7 mouse cellular contexts compared by ENCODE assay signal in genomic region chr15:85652871-85653337, GRCm38 (mm10).
DNase-seq lines count a peak whose midpoint lies in the region; TF ChIP-seq lines count a peak whose summit lies in the region.

No protein-coding gene starts in this region.

- H3K27ac ChIP-seq in brown adipose tissue, adult 24 weeks (replicated peaks; ENCODE audit: low read depth, low read length): peak overlapping the region; percentile 66
- H3K27ac ChIP-seq in embryonic fibroblast, embryonic 13.5 days (ENCODE audit: insufficient read depth, low read length): peak overlapping the region; percentile 23; the same call in 1 of the 2 replicates
- H3K27ac ChIP-seq in small intestine, adult 2 months (ENCODE audit: insufficient read depth, low read depth, low read length): peak overlapping the region; percentile 51

- peaks cover 29% of the 10 kb centered on the region for H3K4me1 ChIP-seq in lung, adult 2 months (ENCODE audit: control insufficient read depth, insufficient read depth, low read length)
- H3K4me1 ChIP-seq in brown adipose tissue, adult 24 weeks (ENCODE audit: control insufficient read depth, insufficient read depth, insufficient read length, low read length): peaks cover 38% of the 10 kb centered on the region
- peaks cover 3% of the 10 kb centered on the region; the same call in 1 of the 2 replicates for H3K4me1 ChIP-seq in embryonic fibroblast, embryonic 13.5 days (ENCODE audit: control insufficient read depth, insufficient read depth, low read length)
- peaks cover 29% of the 10 kb centered on the region for H3K4me1 ChIP-seq in small intestine, adult 2 months (ENCODE audit: control insufficient read depth, insufficient read depth, insufficient read length, low read length)

- WGBS in lung, adult 2 months: 10% methylated on average over 9 of the region's 9 CpGs
- 13% methylated on average over 9 of the region's 9 CpGs for WGBS in small intestine, adult 2 months

- no peak for TF ChIP-seq POLR2A in lung, adult 2 months (IDR thresholded peaks at IDR 0.05; ENCODE audit: borderline replicate concordance, extremely low read depth, low read depth, low read length)
- no peak for TF ChIP-seq POLR2A in embryonic fibroblast, embryonic 13.5 days (IDR thresholded peaks at IDR 0.05; ENCODE audit: low read depth, low read length)
- no peak for TF ChIP-seq POLR2A in small intestine, adult 2 months (IDR thresholded peaks at IDR 0.05; ENCODE audit: low read depth, low read length)

- peak overlapping the region; percentile 33 for H3K4me3 ChIP-seq in lung, adult 2 months (replicated peaks; ENCODE audit: extremely low read depth, low read depth, low read length)
- H3K4me3 ChIP-seq in brown adipose tissue, adult 24 weeks (ENCODE audit: insufficient read depth, low read depth, low read length): peak overlapping the region; percentile 39
- H3K4me3 ChIP-seq in embryonic fibroblast, embryonic 13.5 days (ENCODE audit: insufficient read depth, low read length): no peak overlapping the region
- peak overlapping the region; percentile 4; the same call in 1 of the 2 replicates for H3K4me3 ChIP-seq in small intestine, adult 2 months (ENCODE audit: low read depth, low read length)

- no peaks in the 10 kb centered on the region for H3K27me3 ChIP-seq in small intestine, adult 2 months (ENCODE audit: control insufficient read depth, insufficient read depth, low read length)

- H3K36me3 ChIP-seq in small intestine, adult 2 months (ENCODE audit: control insufficient read depth, insufficient read depth, low read length): no peaks in the 10 kb centered on the region

- no peak for TF ChIP-seq CTCF in lung, adult 2 months (IDR thresholded peaks at IDR 0.05; ENCODE audit: insufficient read depth, low read length)
- TF ChIP-seq CTCF in embryonic fibroblast, embryonic 13.5 days (IDR thresholded peaks at IDR 0.05; ENCODE audit: borderline replicate concordance, insufficient read depth, low read length): no peak
- no peak for TF ChIP-seq CTCF in small intestine, adult 2 months (IDR thresholded peaks at IDR 0.05; ENCODE audit: extremely low read depth, insufficient read length, insufficient replicate concordance, low read depth, low read length)

- DNase-seq in lung, adult 2 months: no peak
- DNase-seq in lung, postnatal 14 days: no peak
- DNase-seq in kidney, postnatal 4 days: peak; percentile 45 to 72
- no peak for DNase-seq in thymus, adult 18-20 months

Comparison
In these comparisons a context has a peak if more than half of its experiments do, and no peak if none do; other contexts are left out.
1. DNase-seq: peak in kidney, postnatal 4 days (2 of 2); none in lung, adult 2 months (single experiment), lung, postnatal 14 days (single experiment) and thymus, adult 18-20 months (0 of 2).
2. Peak in every context shown above with its lines, with median percentiles within 50 percentile points of each other: H3K27ac ChIP-seq.